Comparison of ENCODE assay signal across 16 mouse cellular contexts in genomic region chr11:115282723-115283485, GRCm38 (mm10). TPM values are rescaled to one million over a fixed set of nuclear protein-coding genes. Genes with fewer than 3 reads are reported as not detected.
DNase-seq lines count a peak whose midpoint lies in the region; ATAC-seq and TF ChIP-seq lines count a peak whose summit lies in the region.
"Had no signal": no experiment of that assay in that cellular context is flagged by ENCODE, and none has a peak within 500 bp of the region (broad histone marks: within the 10 kb centered on the region; RNA-seq: fewer than 3 reads in every experiment).

No protein-coding gene starts in this region.

- DNase-seq in adrenal gland, postnatal 14 days: peak; percentile 75
- no peak for DNase-seq in adrenal gland, adult 18-20 months (ENCODE audit: low spot score in 2 of 2)
- no peak for DNase-seq in heart, adult 18-20 months
- DNase-seq: cerebellum, adult 11 months; lung, postnatal 10 days had no signal

- WGBS in heart, embryonic 15.5 days: 80% methylated on average over 8 of the region's 8 CpGs
- 84% methylated on average over 8 of the region's 8 CpGs for WGBS in midbrain, embryonic 16.5 days
- 78% methylated on average over 8 of the region's 8 CpGs for WGBS in midbrain, embryonic 15.5 days
- WGBS in olfactory bulb, adult 2 months: 66% methylated on average over 8 of the region's 8 CpGs

- no peaks in the 10 kb centered on the region for H3K36me3 ChIP-seq in heart, embryonic 15.5 days
- H3K36me3 ChIP-seq in midbrain, embryonic 16.5 days (ENCODE audit: control insufficient read depth, insufficient read depth, low read length): no peaks in the 10 kb centered on the region
- no peaks in the 10 kb centered on the region for H3K36me3 ChIP-seq in midbrain, embryonic 15.5 days (replicated peaks)
- H3K36me3 ChIP-seq: kidney, embryonic 15.5 days; midbrain, embryonic 12.5 days had no signal

- H3K9ac ChIP-seq in heart, embryonic 15.5 days: no peak overlapping the region
- no peak overlapping the region for H3K9ac ChIP-seq in midbrain, embryonic 16.5 days (ENCODE audit: low read depth, low read length)
- H3K9ac ChIP-seq in midbrain, embryonic 15.5 days: no peak overlapping the region
- H3K9ac ChIP-seq: kidney, embryonic 15.5 days; liver, embryonic 12.5 days; midbrain, embryonic 12.5 days had no signal

- peak overlapping the region; percentile 37; the same call in 1 of the 2 replicates for H3K27ac ChIP-seq in heart, embryonic 15.5 days
- H3K27ac ChIP-seq in midbrain, embryonic 16.5 days (ENCODE audit: low read length): no peak overlapping the region
- no peak overlapping the region for H3K27ac ChIP-seq in midbrain, embryonic 15.5 days
- H3K27ac ChIP-seq in olfactory bulb, adult 2 months (ENCODE audit: insufficient read depth, low read depth, low read length): 0 out of 2 replicates have a peak overlapping the region, but pooled peaks have one; percentile 32
- H3K27ac ChIP-seq: kidney, embryonic 15.5 days; liver, embryonic 12.5 days; midbrain, embryonic 12.5 days had no signal

- H3K4me3 ChIP-seq in heart, embryonic 15.5 days: no peak overlapping the region
- no peak overlapping the region for H3K4me3 ChIP-seq in midbrain, embryonic 16.5 days (ENCODE audit: low read depth, low read length)
- no peak overlapping the region for H3K4me3 ChIP-seq in midbrain, embryonic 15.5 days
- no peak overlapping the region for H3K4me3 ChIP-seq in olfactory bulb, adult 2 months (ENCODE audit: insufficient read depth, low read depth, low read length)
- H3K4me3 ChIP-seq: kidney, embryonic 15.5 days; liver, embryonic 12.5 days; midbrain, embryonic 12.5 days had no signal

- no peak overlapping the region for H3K4me2 ChIP-seq in heart, embryonic 15.5 days
- H3K4me2 ChIP-seq in midbrain, embryonic 16.5 days (ENCODE audit: low read length): no peak overlapping the region
- no peak overlapping the region for H3K4me2 ChIP-seq in midbrain, embryonic 15.5 days
- H3K4me2 ChIP-seq: kidney, embryonic 15.5 days; liver, embryonic 12.5 days; midbrain, embryonic 12.5 days had no signal

- no peak for TF ChIP-seq CTCF in olfactory bulb, adult 2 months (IDR thresholded peaks at IDR 0.05; ENCODE audit: insufficient read depth, low read depth, low read length)

- ATAC-seq in heart, embryonic 15.5 days (replicated peaks; ENCODE audit: insufficient number of reproducible peaks, insufficient read depth, low FRiP score, low read depth): 0 out of 2 replicates have a peak, but pooled peaks have one; percentile 34
- ATAC-seq in midbrain, embryonic 16.5 days: peak; percentile 59
- no peak for ATAC-seq in midbrain, embryonic 15.5 days (replicated peaks)
- ATAC-seq in megakaryocyte-erythroid progenitor cell, adult 5-6 weeks (replicated peaks; ENCODE audit: low FRiP score, low TSS enrichment, poor library complexity, severe bottlenecking): no peak
- ATAC-seq: liver, embryonic 12.5 days had no signal

- no peaks in the 10 kb centered on the region for H3K27me3 ChIP-seq in heart, embryonic 15.5 days
- no peaks in the 10 kb centered on the region for H3K27me3 ChIP-seq in midbrain, embryonic 16.5 days (ENCODE audit: control insufficient read depth, insufficient read depth, low read depth, low read length)
- no peaks in the 10 kb centered on the region for H3K27me3 ChIP-seq in midbrain, embryonic 15.5 days (replicated peaks)
- H3K27me3 ChIP-seq: liver, embryonic 12.5 days; midbrain, embryonic 12.5 days had no signal

- no peaks in the 10 kb centered on the region for H3K9me3 ChIP-seq in heart, embryonic 15.5 days (replicated peaks)
- H3K9me3 ChIP-seq in midbrain, embryonic 16.5 days (replicated peaks; ENCODE audit: control insufficient read depth, low read length, poor library complexity, severe bottlenecking): no peaks in the 10 kb centered on the region
- H3K9me3 ChIP-seq in midbrain, embryonic 15.5 days: no peaks in the 10 kb centered on the region
- H3K9me3 ChIP-seq: kidney, embryonic 15.5 days; liver, embryonic 12.5 days; midbrain, embryonic 12.5 days had no signal

- peaks cover 9% of the 10 kb centered on the region for H3K4me1 ChIP-seq in heart, embryonic 15.5 days (replicated peaks)
- peaks cover 7% of the 10 kb centered on the region; the same call in 1 of the 2 replicates for H3K4me1 ChIP-seq in midbrain, embryonic 16.5 days (ENCODE audit: control insufficient read depth, insufficient read depth, low read length)
- no peaks in the 10 kb centered on the region for H3K4me1 ChIP-seq in midbrain, embryonic 15.5 days
- H3K4me1 ChIP-seq in olfactory bulb, adult 2 months (ENCODE audit: control insufficient read depth, insufficient read depth, low read length): peaks cover 23% of the 10 kb centered on the region; the same call in 1 of the 2 replicates

- TF ChIP-seq POLR2A in olfactory bulb, adult 2 months (IDR thresholded peaks at IDR 0.05; ENCODE audit: insufficient read depth, low read depth, low read length): no peak

RNA-seq across cellular contexts. Expression of gene Fdxr, which starts 6.1 kb away (rescaled TPM):
- total RNA-seq in adrenal gland, postnatal 14 days (2021): 592 and 605 TPM in 2 replicates
- 1,000 to 10,000 TPM; 1,063 to 1,343 TPM for total RNA-seq in adrenal gland, adult 18-20 months (2021)
- 10.5 and 12.4 TPM in 2 replicates for polyA plus RNA-seq in heart, embryonic 15.5 days (2015; fragmentation: Nextera tagmentation; extraction: Ambion mirVana)
- 10 to 100 TPM in 1 of 2 experiments, 1 to 10 TPM in 1; 9.8 to 10.1 TPM for total RNA-seq in heart, adult 18-20 months (2021)
- polyA plus RNA-seq in midbrain, embryonic 16.5 days (2015; fragmentation: Nextera tagmentation; extraction: Ambion mirVana): 19.7 and 23.4 TPM in 2 replicates
- polyA plus RNA-seq in midbrain, embryonic 15.5 days (2015; fragmentation: Nextera tagmentation; extraction: Ambion mirVana): 21.5 and 22.1 TPM in 2 replicates
- not detected in 2 replicates for polyA plus RNA-seq in olfactory bulb, adult 2 months (2012; ENCODE audit: insufficient read depth, insufficient read length, low replicate concordance, missing spikeins)
- total RNA-seq in megakaryocyte-erythroid progenitor cell, adult 5-6 weeks (2014; fragmentation: Nextera tagmentation): 17.0 and 18.6 TPM in 2 replicates
- total RNA-seq in megakaryocyte-erythroid progenitor cell, adult 5-6 weeks (2017): 5.9 and 20.8 TPM in 2 replicates

RNA-seq across cellular contexts. Expression of gene Fads6, which starts 14.6 kb away (rescaled TPM):
- 18.4 and 21.2 TPM in 2 replicates for total RNA-seq in adrenal gland, postnatal 14 days (2021)
- 10 to 100 TPM; 43.9 to 59.6 TPM for total RNA-seq in adrenal gland, adult 18-20 months (2021)
- 0.55 and 0.67 TPM in 2 replicates for polyA plus RNA-seq in heart, embryonic 15.5 days (2015; fragmentation: Nextera tagmentation; extraction: Ambion mirVana)
- total RNA-seq in heart, adult 18-20 months (2021): 1 to 10 TPM; 2.2 to 2.4 TPM
- 0.91 and 1.4 TPM in 2 replicates for polyA plus RNA-seq in midbrain, embryonic 16.5 days (2015; fragmentation: Nextera tagmentation; extraction: Ambion mirVana)
- 0.96 and 1.0 TPM in 2 replicates for polyA plus RNA-seq in midbrain, embryonic 15.5 days (2015; fragmentation: Nextera tagmentation; extraction: Ambion mirVana)
- not detected in 2 replicates for polyA plus RNA-seq in olfactory bulb, adult 2 months (2012; ENCODE audit: insufficient read depth, insufficient read length, low replicate concordance, missing spikeins)
- total RNA-seq in megakaryocyte-erythroid progenitor cell, adult 5-6 weeks (2014; fragmentation: Nextera tagmentation): 0.17 TPM in 1 of 2 replicates, not detected in the other
- total RNA-seq in megakaryocyte-erythroid progenitor cell, adult 5-6 weeks (2017): 0.38 TPM in 1 of 2 replicates, not detected in the other

RNA-seq across cellular contexts. Expression of gene Grin2c, which starts 15.9 kb away (rescaled TPM):
- total RNA-seq in adrenal gland, postnatal 14 days (2021): 0.90 and 0.96 TPM in 2 replicates
- total RNA-seq in adrenal gland, adult 18-20 months (2021): 10 to 100 TPM in 1 of 2 experiments, 1 to 10 TPM in 1; 2.2 to 10.6 TPM
- 0.10 and 0.16 TPM in 2 replicates for polyA plus RNA-seq in heart, embryonic 15.5 days (2015; fragmentation: Nextera tagmentation; extraction: Ambion mirVana)
- under 1 TPM; 0.27 to 0.41 TPM for total RNA-seq in heart, adult 18-20 months (2021)
- polyA plus RNA-seq in midbrain, embryonic 16.5 days (2015; fragmentation: Nextera tagmentation; extraction: Ambion mirVana): 0.18 and 0.31 TPM in 2 replicates
- 0.21 and 0.26 TPM in 2 replicates for polyA plus RNA-seq in midbrain, embryonic 15.5 days (2015; fragmentation: Nextera tagmentation; extraction: Ambion mirVana)
- not detected in 2 replicates for polyA plus RNA-seq in olfactory bulb, adult 2 months (2012; ENCODE audit: insufficient read depth, insufficient read length, low replicate concordance, missing spikeins)
- not detected in 2 replicates for total RNA-seq in megakaryocyte-erythroid progenitor cell, adult 5-6 weeks (2014; fragmentation: Nextera tagmentation)
- total RNA-seq in megakaryocyte-erythroid progenitor cell, adult 5-6 weeks (2017): not detected in 2 replicates
- total RNA-seq: hematopoietic stem cell, adult 5-6 weeks had no signal
- polyA plus RNA-seq: kidney, embryonic 15.5 days had no signal

RNA-seq across cellular contexts. Expression of gene Otop2, which starts 24.1 kb away (rescaled TPM):
- not detected in 2 replicates for total RNA-seq in adrenal gland, postnatal 14 days (2021)
- not detected for total RNA-seq in adrenal gland, adult 18-20 months (2021)
- polyA plus RNA-seq in heart, embryonic 15.5 days (2015; fragmentation: Nextera tagmentation; extraction: Ambion mirVana): 0.08 TPM in 1 of 2 replicates, not detected in the other
- not detected for total RNA-seq in heart, adult 18-20 months (2021)
- 0.09 and 0.29 TPM in 2 replicates for polyA plus RNA-seq in midbrain, embryonic 16.5 days (2015; fragmentation: Nextera tagmentation; extraction: Ambion mirVana)
- 0.17 TPM in 1 of 2 replicates, not detected in the other for polyA plus RNA-seq in midbrain, embryonic 15.5 days (2015; fragmentation: Nextera tagmentation; extraction: Ambion mirVana)
- not detected in 2 replicates for polyA plus RNA-seq in olfactory bulb, adult 2 months (2012; ENCODE audit: insufficient read depth, insufficient read length, low replicate concordance, missing spikeins)
- not detected in 2 replicates for total RNA-seq in megakaryocyte-erythroid progenitor cell, adult 5-6 weeks (2014; fragmentation: Nextera tagmentation)
- not detected in 2 replicates for total RNA-seq in megakaryocyte-erythroid progenitor cell, adult 5-6 weeks (2017)
- total RNA-seq: hematopoietic stem cell, adult 5-6 weeks; neutrophil, adult 5-6 weeks had no signal
- polyA plus RNA-seq: liver, embryonic 12.5 days; midbrain, embryonic 12.5 days had no signal

RNA-seq across cellular contexts. Expression of gene Ush1g, which starts 38.9 kb away (rescaled TPM):
- total RNA-seq in adrenal gland, postnatal 14 days (2021): 0.33 and 0.38 TPM in 2 replicates
- total RNA-seq in adrenal gland, adult 18-20 months (2021): under 1 TPM; 0.36 to 0.74 TPM
- 0.11 and 0.29 TPM in 2 replicates for polyA plus RNA-seq in heart, embryonic 15.5 days (2015; fragmentation: Nextera tagmentation; extraction: Ambion mirVana)
- total RNA-seq in heart, adult 18-20 months (2021): under 1 TPM in 1 of 2 experiments, not detected in 1; 0.10 TPM
- polyA plus RNA-seq in midbrain, embryonic 16.5 days (2015; fragmentation: Nextera tagmentation; extraction: Ambion mirVana): 0.10 and 0.20 TPM in 2 replicates
- polyA plus RNA-seq in midbrain, embryonic 15.5 days (2015; fragmentation: Nextera tagmentation; extraction: Ambion mirVana): 0.09 and 0.18 TPM in 2 replicates
- not detected in 2 replicates for polyA plus RNA-seq in olfactory bulb, adult 2 months (2012; ENCODE audit: insufficient read depth, insufficient read length, low replicate concordance, missing spikeins)
- not detected in 2 replicates for total RNA-seq in megakaryocyte-erythroid progenitor cell, adult 5-6 weeks (2014; fragmentation: Nextera tagmentation)
- total RNA-seq in megakaryocyte-erythroid progenitor cell, adult 5-6 weeks (2017): not detected in 2 replicates
- total RNA-seq: ES-E14; hematopoietic stem cell, adult 5-6 weeks; neutrophil, adult 5-6 weeks had no signal
- polyA plus RNA-seq: kidney, embryonic 15.5 days had no signal

Comparison
In these comparisons a context has a peak if more than half of its experiments do, and no peak if none do; other contexts are left out.
1. ATAC-seq: peak in heart, embryonic 15.5 days (single experiment) and midbrain, embryonic 16.5 days (single experiment); none in midbrain, embryonic 15.5 days (single experiment) and megakaryocyte-erythroid progenitor cell, adult 5-6 weeks (single experiment).
2. H3K27ac ChIP-seq: peak in heart, embryonic 15.5 days (single experiment) and olfactory bulb, adult 2 months (single experiment); none in midbrain, embryonic 16.5 days (single experiment) and midbrain, embryonic 15.5 days (single experiment).
3. RNA of gene Fdxr, which starts 6.1 kb away (total RNA-seq): 1,063 to 1,343 TPM in adrenal gland, adult 18-20 months and 592 to 605 TPM in adrenal gland, postnatal 14 days; 5.9 to 20.8 TPM in megakaryocyte-erythroid progenitor cell, adult 5-6 weeks and 9.8 to 10.1 TPM in heart, adult 18-20 months; every median in the first group is over 10 times any median in the second.